Mouse (Mus musculus) C2C12 (cell line): ENCODE measurements around the gene Cacna1a. TPM values are rescaled to one million over a fixed set of nuclear protein-coding genes. Genes with fewer than 3 reads are reported as not detected.
A peak's percentile ranks its signal among the peaks of the same experiment; 100 is the strongest.

Source experiments
- H3K27me3 ChIP-seq: one replicate; pipeline ENCODE4 v1.6.1; 2011; ENCODE audit not compliant: control insufficient read depth, insufficient read depth, insufficient read length
- H3K36me3 ChIP-seq: one replicate; pipeline ENCODE4 v1.6.1; 2011; ENCODE audit not compliant: control insufficient read depth, insufficient read depth
- H3K4me3 ChIP-seq: one replicate; pipeline ENCODE4 v1.5.1; 2011; ENCODE audit warnings: mild to moderate bottlenecking, control low read depth; ENCODE audit not compliant: poor library complexity, insufficient read depth, severe bottlenecking
- H3K79me2 ChIP-seq: one replicate; pipeline ENCODE4 v1.6.1; 2011; ENCODE audit not compliant: control insufficient read depth, insufficient read depth
- H3K79me3 ChIP-seq: one replicate; pipeline ENCODE4 v1.6.1; 2011; ENCODE audit warnings: low read depth, control low read depth
- H3ac ChIP-seq: one replicate; pipeline ENCODE3; 2011; ENCODE audit warnings: low read depth; ENCODE audit not compliant: control insufficient read depth, insufficient read length
- CTCF ChIP-seq: IDR thresholded peaks from one replicate; pipeline ENCODE4 v1.5.1; 2011; ENCODE audit not compliant: control insufficient read depth, insufficient read depth, insufficient read length
- FOSL1 ChIP-seq: IDR thresholded peaks from one replicate; pipeline ENCODE4 v1.8.0; 2011; ENCODE audit warnings: mild to moderate bottlenecking, low read length; ENCODE audit not compliant: poor library complexity, insufficient read depth, severe bottlenecking
- MAX ChIP-seq: IDR thresholded peaks from one replicate; pipeline ENCODE4 v1.6.1; 2011; ENCODE audit warnings: mild to moderate bottlenecking, control low read depth
- USF1 ChIP-seq: IDR thresholded peaks from one replicate; pipeline ENCODE4 v1.6.1; 2011; ENCODE audit warnings: low read depth, mild to moderate bottlenecking, control low read depth, moderate library complexity
- polyA plus RNA-seq: library from polyadenylated mRNA; unstranded; fragments of >200 nt; fragmentation: generic; extraction: Trizol; gene quantifications from one replicate; pipeline ENCODE4 v1.2.1, GENCODE M21; 2012; ENCODE audit warnings: missing spikeins

The Cacna1a gene
- polyA plus RNA-seq, 1 experiment: 3.1 TPM

DNA sequence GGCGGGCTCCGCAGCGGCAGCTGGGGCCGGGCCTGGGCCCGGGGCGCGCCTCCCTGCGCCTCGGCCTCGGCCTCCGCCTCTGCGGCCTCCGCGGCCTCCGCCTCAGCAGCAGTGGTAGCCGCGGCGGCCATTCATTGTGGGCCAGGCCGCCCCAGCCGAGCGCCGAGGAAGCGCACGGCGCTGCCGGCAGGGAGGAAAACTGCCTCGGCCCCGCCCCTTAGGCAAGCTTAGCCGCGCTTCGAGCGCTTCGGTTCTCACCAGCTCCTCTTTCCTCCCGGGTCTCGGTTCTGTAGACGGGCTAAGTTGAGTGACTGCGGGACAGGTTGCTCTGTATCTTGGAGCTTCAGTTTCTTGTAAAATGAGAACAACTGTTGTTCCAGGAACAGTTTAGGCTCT is 299.5 kb downstream of the Cacna1a start, which contains the start of gene Nacc1:
TSS of gene Nacc1 (minus strand) at position 158 of the 396 bp plus-strand sequence.
- H3ac ChIP-seq: peak within 1 kb of the TSS; percentile 98

DNA sequence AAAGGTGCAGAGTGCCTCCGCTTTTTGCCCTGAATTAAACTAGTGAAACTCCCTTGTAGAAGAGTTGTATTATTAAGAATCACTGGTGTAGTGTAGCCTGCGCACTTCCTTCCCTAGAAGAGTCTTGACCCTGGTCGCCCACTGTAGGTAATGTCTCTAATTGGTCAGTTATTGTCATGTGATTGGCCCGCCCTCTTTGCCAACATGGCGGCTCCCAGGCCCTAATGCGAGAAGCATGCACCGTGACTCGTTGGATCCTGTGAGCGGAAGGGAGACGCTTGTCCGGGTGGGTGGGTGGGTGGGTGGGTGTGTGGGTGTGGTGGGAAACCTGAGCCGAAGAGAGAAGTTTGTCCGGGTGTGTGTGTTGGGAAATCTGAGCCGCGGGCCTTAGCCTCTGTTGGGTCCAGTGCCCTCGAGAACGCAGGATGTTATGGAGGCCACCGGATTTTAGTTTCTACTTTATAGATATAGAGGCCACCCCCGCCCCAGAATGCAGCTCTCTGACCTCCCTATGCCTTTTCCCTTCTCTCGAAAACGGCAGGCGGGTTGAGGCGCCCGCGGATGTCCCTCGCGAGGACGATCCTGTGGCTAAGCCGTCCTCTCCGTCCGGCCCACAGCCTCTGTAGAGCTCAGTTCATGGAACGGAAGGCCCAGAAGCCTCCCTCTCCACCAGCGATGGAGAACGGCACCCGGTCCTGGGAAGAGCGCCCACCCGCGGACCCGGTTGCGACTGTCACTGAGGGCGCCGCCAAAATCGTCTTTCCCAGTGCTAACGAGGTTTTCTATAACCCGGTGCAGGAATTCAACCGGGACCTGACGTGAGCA is 301.1 kb downstream of the Cacna1a start:
- TF ChIP-seq FOSL1: no peak
- TF ChIP-seq MAX: peak; percentile 90
- peak; percentile 96 for TF ChIP-seq USF1
- Histone ChIP-seq H3ac (peak overlapping the region; percentile 88), H3K27me3 (no peaks in the 10 kb centered on the region), H3K36me3 (peaks cover 43% of the 10 kb centered on the region), H3K4me3 (peak overlapping the region; percentile 86), H3K79me3 (peaks cover 46% of the 10 kb centered on the region), H3K79me2 (peaks cover 73% of the 10 kb centered on the region)

More for the DNA sequence above, 299.5 kb downstream of the Cacna1a start, which contains the start of gene Nacc1:
- H3K79me3 ChIP-seq: peaks cover 61% of the 10 kb centered on the region
- no peaks in the 10 kb centered on the region for H3K27me3 ChIP-seq
- peak within 1 kb of the TSS; percentile 83 for H3K4me3 ChIP-seq
- H3K79me2 ChIP-seq: peaks cover 89% of the 10 kb centered on the region
- peaks cover 45% of the 10 kb centered on the region for H3K36me3 ChIP-seq
- TF ChIP-seq MAX (peak; percentile 55), CTCF (no peak)

Other genes starting within 250 kb of the Cacna1a start
- gene Cc2d1a, start 240.5 kb upstream of the Cacna1a start, polyA plus RNA-seq: 25.2 TPM
- gene 4930432K21Rik, start 240.4 kb upstream of the Cacna1a start, polyA plus RNA-seq: 0.61 TPM
- gene Nanos3, start 203.2 kb upstream of the Cacna1a start, polyA plus RNA-seq: 1.1 TPM
- gene Zswim4, start 151.4 kb upstream of the Cacna1a start, polyA plus RNA-seq: 10.1 TPM
- gene D8Ertd738e, start 138.7 kb upstream of the Cacna1a start, polyA plus RNA-seq: 281 TPM
- gene Mri1, start 131.1 kb upstream of the Cacna1a start, polyA plus RNA-seq: 23.2 TPM
- 16.1 TPM for gene Ccdc130, start 118.1 kb upstream of the Cacna1a start, polyA plus RNA-seq